8 mouse cellular contexts compared by ENCODE assay signal in genomic region chr11:69036486-69037230, GRCm38 (mm10). TPM values are rescaled to one million over a fixed set of nuclear protein-coding genes. Genes with fewer than 3 reads are reported as not detected.
DNase-seq lines count a peak whose midpoint lies in the region; ATAC-seq and TF ChIP-seq lines count a peak whose summit lies in the region.

No protein-coding gene starts in this region.

- H3K9ac ChIP-seq in embryonic facial prominence, embryonic 11.5 days (replicated peaks; ENCODE audit: low read length): peak overlapping the region; percentile 73
- H3K9ac ChIP-seq in kidney, embryonic 16.5 days (replicated peaks; ENCODE audit: low read length): peak overlapping the region; percentile 68
- H3K9ac ChIP-seq in liver, adult 2 months (ENCODE audit: low read depth, low read length): peak overlapping the region; percentile 47
- peak overlapping the region; percentile 67 for H3K9ac ChIP-seq in stomach, embryonic 15.5 days

- no peak for TF ChIP-seq POLR2A in liver, adult 2 months (IDR thresholded peaks at IDR 0.05; ENCODE audit: extremely low read depth, insufficient read depth, low read length)

- H3K9me3 ChIP-seq in megakaryocyte, embryonic 14.5 days: no peaks in the 10 kb centered on the region
- no peaks in the 10 kb centered on the region for H3K9me3 ChIP-seq in embryonic facial prominence, embryonic 11.5 days (replicated peaks; ENCODE audit: control insufficient read depth, low read length)
- no peaks in the 10 kb centered on the region for H3K9me3 ChIP-seq in heart, embryonic 10.5 days
- H3K9me3 ChIP-seq in kidney, embryonic 16.5 days (ENCODE audit: low read length): no peaks in the 10 kb centered on the region
- H3K9me3 ChIP-seq in stomach, embryonic 15.5 days: no peaks in the 10 kb centered on the region

- DNase-seq in embryonic facial prominence, embryonic 11.5 days (ENCODE audit: low spot score): peak; percentile 94
- peak; percentile 90 for DNase-seq in heart, embryonic 10.5 days (ENCODE audit: low spot score)
- peak; percentile 77 for DNase-seq in liver, adult 2 months (ENCODE audit: extremely low read depth, low read depth, low spot score)
- peak; percentile 93 for DNase-seq in neural tube, embryonic 10.5 days (ENCODE audit: extremely low spot score, low spot score)

- WGBS in embryonic facial prominence, embryonic 11.5 days: 9% methylated on average over 20 of the region's 20 CpGs
- WGBS in heart, embryonic 10.5 days: 10% methylated on average over 20 of the region's 20 CpGs
- 10% methylated on average over 20 of the region's 20 CpGs for WGBS in kidney, embryonic 16.5 days
- WGBS in liver, adult 2 months: 10% methylated on average over 20 of the region's 20 CpGs
- WGBS in stomach, embryonic 15.5 days: 9% methylated on average over 20 of the region's 20 CpGs

- H3K4me2 ChIP-seq in embryonic facial prominence, embryonic 11.5 days (ENCODE audit: low read depth, low read length): peak overlapping the region; percentile 55
- H3K4me2 ChIP-seq in kidney, embryonic 16.5 days (replicated peaks; ENCODE audit: low read depth, low read length): peak overlapping the region; percentile 50
- peak overlapping the region; percentile 59 for H3K4me2 ChIP-seq in stomach, embryonic 15.5 days

- peaks cover 46% of the 10 kb centered on the region for H3K36me3 ChIP-seq in megakaryocyte, embryonic 14.5 days (replicated peaks; ENCODE audit: low read length)
- H3K36me3 ChIP-seq in embryonic facial prominence, embryonic 11.5 days (replicated peaks; ENCODE audit: control insufficient read depth, insufficient read depth, low read depth, low read length): peaks cover 3% of the 10 kb centered on the region
- peaks cover 46% of the 10 kb centered on the region for H3K36me3 ChIP-seq in heart, embryonic 10.5 days
- peaks cover 28% of the 10 kb centered on the region for H3K36me3 ChIP-seq in kidney, embryonic 16.5 days (ENCODE audit: insufficient read depth, low read length)
- no peaks in the 10 kb centered on the region for H3K36me3 ChIP-seq in liver, adult 2 months (ENCODE audit: control insufficient read depth, insufficient read depth, low read length)
- H3K36me3 ChIP-seq in stomach, embryonic 15.5 days: peaks cover 30% of the 10 kb centered on the region

- H3K79me2 ChIP-seq in liver, adult 2 months (ENCODE audit: control insufficient read depth, insufficient read depth, low read length): no peaks in the 10 kb centered on the region

- ATAC-seq in megakaryocyte, adult 5-6 weeks (ENCODE audit: poor library complexity, severe bottlenecking): no peak
- no peak for ATAC-seq in embryonic facial prominence, embryonic 11.5 days (replicated peaks; ENCODE audit: insufficient number of reproducible peaks, low FRiP score, low TSS enrichment, low read depth)
- no peak for ATAC-seq in kidney, embryonic 16.5 days (ENCODE audit: low FRiP score, low TSS enrichment)
- ATAC-seq in stomach, embryonic 15.5 days (ENCODE audit: insufficient read depth, low FRiP score, low read depth): 0 out of 2 replicates have a peak, but pooled peaks have one; percentile 16

- no peaks in the 10 kb centered on the region for H3K27me3 ChIP-seq in megakaryocyte, embryonic 14.5 days (replicated peaks)
- H3K27me3 ChIP-seq in embryonic facial prominence, embryonic 11.5 days (ENCODE audit: control insufficient read depth, insufficient read depth, low read length): no peaks in the 10 kb centered on the region
- H3K27me3 ChIP-seq in heart, embryonic 10.5 days (ENCODE audit: insufficient read depth, poor library complexity, severe bottlenecking): no peaks in the 10 kb centered on the region
- H3K27me3 ChIP-seq in kidney, embryonic 16.5 days (ENCODE audit: insufficient read depth, low read length): no peaks in the 10 kb centered on the region
- H3K27me3 ChIP-seq in liver, adult 2 months (ENCODE audit: control insufficient read depth, insufficient read depth, low read length): no peaks in the 10 kb centered on the region
- no peaks in the 10 kb centered on the region for H3K27me3 ChIP-seq in stomach, embryonic 15.5 days (replicated peaks)

- peaks cover 46% of the 10 kb centered on the region for H3K4me1 ChIP-seq in megakaryocyte, embryonic 14.5 days
- no peaks in the 10 kb centered on the region for H3K4me1 ChIP-seq in embryonic facial prominence, embryonic 11.5 days (ENCODE audit: control insufficient read depth, insufficient read depth, low read length)
- peaks cover 30% of the 10 kb centered on the region for H3K4me1 ChIP-seq in heart, embryonic 10.5 days
- peaks cover 25% of the 10 kb centered on the region for H3K4me1 ChIP-seq in kidney, embryonic 16.5 days (ENCODE audit: insufficient read depth, low read length)
- peaks cover 24% of the 10 kb centered on the region for H3K4me1 ChIP-seq in liver, adult 2 months (ENCODE audit: control insufficient read depth, insufficient read depth, low read length)
- peaks cover 22% of the 10 kb centered on the region for H3K4me1 ChIP-seq in stomach, embryonic 15.5 days

- TF ChIP-seq CTCF in liver, adult 2 months (IDR thresholded peaks at IDR 0.05; ENCODE audit: low read depth, low read length): no peak

- peak overlapping the region; percentile 76 for H3K27ac ChIP-seq in embryonic facial prominence, embryonic 11.5 days (replicated peaks; ENCODE audit: low read depth, low read length)
- H3K27ac ChIP-seq in heart, embryonic 10.5 days: peak overlapping the region; percentile 87
- peak overlapping the region; percentile 65 for H3K27ac ChIP-seq in kidney, embryonic 16.5 days (ENCODE audit: low read length)
- peak overlapping the region; percentile 36 for H3K27ac ChIP-seq in liver, adult 2 months (replicated peaks; ENCODE audit: insufficient read depth, low read depth, low read length)
- H3K27ac ChIP-seq in stomach, embryonic 15.5 days: peak overlapping the region; percentile 88

- peak overlapping the region; percentile 93 for H3K4me3 ChIP-seq in megakaryocyte, embryonic 14.5 days (replicated peaks)
- peak overlapping the region; percentile 77 for H3K4me3 ChIP-seq in embryonic facial prominence, embryonic 11.5 days (ENCODE audit: low read depth, low read length)
- H3K4me3 ChIP-seq in heart, embryonic 10.5 days: peak overlapping the region; percentile 77
- peak overlapping the region; percentile 63 for H3K4me3 ChIP-seq in kidney, embryonic 16.5 days (ENCODE audit: low read length)
- H3K4me3 ChIP-seq in liver, adult 2 months (ENCODE audit: insufficient read depth, low read depth, low read length): peak overlapping the region; percentile 47
- H3K4me3 ChIP-seq in stomach, embryonic 15.5 days (replicated peaks): peak overlapping the region; percentile 73

RNA-seq across cellular contexts. Expression of gene Aurkb, which starts 8.8 kb away (rescaled TPM):
- polyA plus RNA-seq in megakaryocyte, embryonic 14.5 days (2012; ENCODE audit: insufficient read depth, low replicate concordance): 41.3 and 65.2 TPM in 2 replicates
- 105 and 116 TPM in 2 replicates for total RNA-seq in megakaryocyte, adult 5-6 weeks (2015)
- total RNA-seq in megakaryocyte, adult 5-6 weeks (2017): 116 and 125 TPM in 2 replicates
- 162 and 175 TPM in 2 replicates for polyA plus RNA-seq in embryonic facial prominence, embryonic 11.5 days (2014; fragmentation: Nextera tagmentation; extraction: Ambion mirVana)
- 110 and 147 TPM in 2 replicates for polyA plus RNA-seq in heart, embryonic 10.5 days (2016; fragmentation: Nextera tagmentation; extraction: Ambion mirVana)
- 176 and 177 TPM in 2 replicates for polyA plus RNA-seq in kidney, embryonic 16.5 days (2015; fragmentation: Nextera tagmentation; extraction: Ambion mirVana)
- 0.37 and 1.2 TPM in 2 replicates for total RNA-seq in liver, adult 2 months (2014; rRNA removed)
- 0.34 and 0.66 TPM in 2 replicates for polyA plus RNA-seq in liver, adult 2 months (2012; rRNA removed)
- 134 and 146 TPM in 2 replicates for polyA plus RNA-seq in stomach, embryonic 15.5 days (2015; fragmentation: Nextera tagmentation; extraction: Ambion mirVana)

RNA-seq across cellular contexts. Expression of gene Ctc1, which starts 20.9 kb away (rescaled TPM):
- 21.0 and 56.5 TPM in 2 replicates for polyA plus RNA-seq in megakaryocyte, embryonic 14.5 days (2012; ENCODE audit: insufficient read depth, low replicate concordance)
- 28.0 and 34.5 TPM in 2 replicates for total RNA-seq in megakaryocyte, adult 5-6 weeks (2015)
- total RNA-seq in megakaryocyte, adult 5-6 weeks (2017): 15.8 and 20.5 TPM in 2 replicates
- polyA plus RNA-seq in embryonic facial prominence, embryonic 11.5 days (2014; fragmentation: Nextera tagmentation; extraction: Ambion mirVana): 63.2 and 68.3 TPM in 2 replicates
- polyA plus RNA-seq in heart, embryonic 10.5 days (2016; fragmentation: Nextera tagmentation; extraction: Ambion mirVana): 69.0 and 76.7 TPM in 2 replicates
- 64.1 and 68.0 TPM in 2 replicates for polyA plus RNA-seq in kidney, embryonic 16.5 days (2015; fragmentation: Nextera tagmentation; extraction: Ambion mirVana)
- 2.6 and 5.0 TPM in 2 replicates for total RNA-seq in liver, adult 2 months (2014; rRNA removed)
- 8.1 and 12.5 TPM in 2 replicates for polyA plus RNA-seq in liver, adult 2 months (2012; rRNA removed)
- polyA plus RNA-seq in stomach, embryonic 15.5 days (2015; fragmentation: Nextera tagmentation; extraction: Ambion mirVana): 40.3 and 45.5 TPM in 2 replicates

RNA-seq across cellular contexts. Expression of gene Borcs6, which starts 22.9 kb away (rescaled TPM):
- polyA plus RNA-seq in megakaryocyte, embryonic 14.5 days (2012; ENCODE audit: insufficient read depth, low replicate concordance): 60.9 and 88.1 TPM in 2 replicates
- total RNA-seq in megakaryocyte, adult 5-6 weeks (2015): 18.8 and 20.5 TPM in 2 replicates
- total RNA-seq in megakaryocyte, adult 5-6 weeks (2017): 17.7 and 20.2 TPM in 2 replicates
- 6.4 and 7.7 TPM in 2 replicates for polyA plus RNA-seq in embryonic facial prominence, embryonic 11.5 days (2014; fragmentation: Nextera tagmentation; extraction: Ambion mirVana)
- polyA plus RNA-seq in heart, embryonic 10.5 days (2016; fragmentation: Nextera tagmentation; extraction: Ambion mirVana): 8.2 and 9.0 TPM in 2 replicates
- polyA plus RNA-seq in kidney, embryonic 16.5 days (2015; fragmentation: Nextera tagmentation; extraction: Ambion mirVana): 8.0 and 9.1 TPM in 2 replicates
- total RNA-seq in liver, adult 2 months (2014; rRNA removed): 6.1 and 6.5 TPM in 2 replicates
- polyA plus RNA-seq in liver, adult 2 months (2012; rRNA removed): 10.5 and 11.2 TPM in 2 replicates
- 10.3 and 10.7 TPM in 2 replicates for polyA plus RNA-seq in stomach, embryonic 15.5 days (2015; fragmentation: Nextera tagmentation; extraction: Ambion mirVana)

RNA-seq across cellular contexts. Expression of gene Pfas, which starts 28.4 kb away (rescaled TPM):
- 1.9 and 5.5 TPM in 2 replicates for polyA plus RNA-seq in megakaryocyte, embryonic 14.5 days (2012; ENCODE audit: insufficient read depth, low replicate concordance)
- total RNA-seq in megakaryocyte, adult 5-6 weeks (2015): 7.3 and 10.3 TPM in 2 replicates
- total RNA-seq in megakaryocyte, adult 5-6 weeks (2017): 7.4 and 10.4 TPM in 2 replicates
- polyA plus RNA-seq in embryonic facial prominence, embryonic 11.5 days (2014; fragmentation: Nextera tagmentation; extraction: Ambion mirVana): 34.4 and 34.8 TPM in 2 replicates
- 30.9 and 35.6 TPM in 2 replicates for polyA plus RNA-seq in heart, embryonic 10.5 days (2016; fragmentation: Nextera tagmentation; extraction: Ambion mirVana)
- 33.9 and 41.9 TPM in 2 replicates for polyA plus RNA-seq in kidney, embryonic 16.5 days (2015; fragmentation: Nextera tagmentation; extraction: Ambion mirVana)
- total RNA-seq in liver, adult 2 months (2014; rRNA removed): 7.0 and 9.4 TPM in 2 replicates
- 4.9 and 5.0 TPM in 2 replicates for polyA plus RNA-seq in liver, adult 2 months (2012; rRNA removed)
- 31.5 and 33.7 TPM in 2 replicates for polyA plus RNA-seq in stomach, embryonic 15.5 days (2015; fragmentation: Nextera tagmentation; extraction: Ambion mirVana)

RNA-seq across cellular contexts. Expression of gene Tmem107, which starts 33.9 kb away (rescaled TPM):
- 40.2 and 62.0 TPM in 2 replicates for polyA plus RNA-seq in megakaryocyte, embryonic 14.5 days (2012; ENCODE audit: insufficient read depth, low replicate concordance)
- total RNA-seq in megakaryocyte, adult 5-6 weeks (2015): 13.2 and 15.7 TPM in 2 replicates
- 11.4 and 26.6 TPM in 2 replicates for total RNA-seq in megakaryocyte, adult 5-6 weeks (2017)
- 40.4 and 43.1 TPM in 2 replicates for polyA plus RNA-seq in embryonic facial prominence, embryonic 11.5 days (2014; fragmentation: Nextera tagmentation; extraction: Ambion mirVana)
- polyA plus RNA-seq in heart, embryonic 10.5 days (2016; fragmentation: Nextera tagmentation; extraction: Ambion mirVana): 29.1 and 30.4 TPM in 2 replicates
- polyA plus RNA-seq in kidney, embryonic 16.5 days (2015; fragmentation: Nextera tagmentation; extraction: Ambion mirVana): 61.0 and 68.1 TPM in 2 replicates
- 1.8 and 2.2 TPM in 2 replicates for total RNA-seq in liver, adult 2 months (2014; rRNA removed)
- polyA plus RNA-seq in liver, adult 2 months (2012; rRNA removed): 3.3 and 4.7 TPM in 2 replicates
- 49.6 and 55.0 TPM in 2 replicates for polyA plus RNA-seq in stomach, embryonic 15.5 days (2015; fragmentation: Nextera tagmentation; extraction: Ambion mirVana)

Comparison
In these comparisons a context has a peak if more than half of its experiments do, and no peak if none do; other contexts are left out.
1. H3K27ac ChIP-seq: peak in every context shown above with its lines; median percentile 88 in stomach, embryonic 15.5 days; 87 in heart, embryonic 10.5 days; 76 in embryonic facial prominence, embryonic 11.5 days; 65 in kidney, embryonic 16.5 days; 36 in liver, adult 2 months.
2. RNA of gene Aurkb, which starts 8.8 kb away (polyA plus RNA-seq): 176 to 177 TPM in kidney, embryonic 16.5 days, 162 to 175 TPM in embryonic facial prominence, embryonic 11.5 days, 110 to 147 TPM in heart, embryonic 10.5 days, 134 to 146 TPM in stomach, embryonic 15.5 days and 41.3 to 65.2 TPM in megakaryocyte, embryonic 14.5 days; 0.34 to 0.66 TPM in liver, adult 2 months; every median in the first group is over 10 times any median in the second.
3. Peak in every context shown above with its lines, with median percentiles within 50 percentile points of each other: H3K4me3 ChIP-seq, DNase-seq, H3K4me2 ChIP-seq and H3K9ac ChIP-seq.